Mouse (Mus musculus) ovary, postnatal 10 days (tissue): Measurements from ENCODE around the gene Slc6a19.
A peak's percentile ranks its signal among the peaks of the same experiment; 100 is the strongest.
"Not testable (repeated sequence)": the region's sequence is repeated elsewhere in the genome, so short reads cannot be mapped to it uniquely, and the experiment has no call there.

Experiments
- DNase-seq: peaks from one replicate; pipeline ENCODE4 v3.0.0; 2022; ENCODE audit warnings: low spot score

The Slc6a19 gene

DNA sequence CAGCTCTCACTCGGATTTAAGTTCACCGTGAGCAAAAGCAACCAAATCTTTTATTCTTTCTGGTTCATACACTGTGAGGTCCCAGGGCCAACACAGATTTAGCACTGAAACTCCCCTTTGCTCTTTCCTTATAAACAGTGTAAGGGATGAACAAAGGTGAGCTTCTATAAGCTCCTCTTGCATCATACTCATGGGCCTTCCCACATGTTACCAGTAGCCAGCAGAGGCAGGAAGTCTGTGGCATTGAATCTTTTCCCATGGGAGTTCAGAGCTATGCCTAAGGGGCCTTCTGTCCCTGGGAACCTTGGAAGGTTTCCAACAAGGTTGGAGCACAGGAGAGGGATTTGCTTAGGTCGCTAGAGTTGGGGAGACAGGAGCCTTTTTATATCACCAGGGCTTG is 7.6 kb upstream of the Slc6a19 start:
- no peak for DNase-seq

DNA sequence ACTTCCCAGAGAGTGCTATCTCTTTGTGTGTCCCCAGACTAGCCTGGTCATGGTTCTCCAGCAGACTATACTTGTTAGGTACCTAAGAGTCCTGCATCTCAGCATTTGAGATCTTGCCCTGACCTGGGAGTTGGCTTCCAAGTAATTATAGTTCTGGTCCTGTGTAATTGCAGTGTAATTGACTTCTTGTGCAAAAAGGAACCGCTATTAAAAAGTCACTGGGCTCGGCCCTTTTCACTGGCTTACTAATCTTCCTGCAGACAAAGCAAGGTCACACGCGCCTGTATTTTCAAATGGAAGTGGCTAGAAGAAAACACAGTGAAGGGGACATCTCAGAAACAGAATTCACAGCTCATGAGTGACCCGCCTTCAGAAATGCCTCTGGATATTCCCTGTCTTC is 7.1 kb upstream of the Slc6a19 start:
- DNase-seq = no peak

DNA sequence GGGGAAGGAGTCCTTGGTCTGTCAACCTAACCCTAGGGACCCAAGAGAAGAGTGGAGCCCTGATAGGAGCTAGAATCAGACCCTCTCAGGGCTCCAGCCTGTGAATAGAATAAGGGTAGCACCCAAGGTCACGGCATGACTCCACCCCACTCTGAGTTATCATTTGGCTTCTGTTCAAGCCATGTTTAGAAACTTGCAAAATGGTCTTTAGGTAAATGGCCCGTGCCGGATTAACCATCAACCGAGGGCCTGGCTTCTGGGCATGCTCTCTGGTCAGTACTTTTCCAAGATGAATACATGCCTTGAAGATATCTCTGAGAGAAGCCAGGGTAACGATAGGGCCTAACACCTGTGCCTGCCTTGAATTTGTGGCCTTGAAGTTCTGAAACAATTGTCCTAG is 6.6 kb upstream of the Slc6a19 start:
- no peak for DNase-seq

DNA sequence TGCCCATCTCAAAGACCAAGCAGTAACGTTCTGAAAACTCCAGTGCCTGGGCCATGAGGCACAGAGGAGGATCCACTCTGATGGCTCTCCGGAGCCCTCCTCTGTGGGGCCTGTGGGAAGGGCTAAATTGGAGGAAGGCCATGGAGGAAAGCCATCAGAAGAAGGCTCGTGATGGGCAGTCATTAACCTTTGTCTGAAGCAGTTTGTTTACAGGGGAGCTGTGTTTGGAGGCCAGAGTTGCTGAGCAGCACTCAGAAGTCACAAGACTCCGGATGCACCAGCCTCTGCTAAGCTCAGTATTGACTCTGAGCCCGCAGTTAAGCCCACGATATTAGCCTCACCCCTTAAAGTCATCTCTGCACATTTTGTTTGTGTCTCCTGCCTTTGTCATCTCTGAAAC is 4.8 kb upstream of the Slc6a19 start:
- DNase-seq = no peak

GRCm38 (mm10) chr13:73703486-73703885 is 1.2 kb downstream of the Slc6a19 start:
- DNase-seq = not testable (repeated sequence)

DNA sequence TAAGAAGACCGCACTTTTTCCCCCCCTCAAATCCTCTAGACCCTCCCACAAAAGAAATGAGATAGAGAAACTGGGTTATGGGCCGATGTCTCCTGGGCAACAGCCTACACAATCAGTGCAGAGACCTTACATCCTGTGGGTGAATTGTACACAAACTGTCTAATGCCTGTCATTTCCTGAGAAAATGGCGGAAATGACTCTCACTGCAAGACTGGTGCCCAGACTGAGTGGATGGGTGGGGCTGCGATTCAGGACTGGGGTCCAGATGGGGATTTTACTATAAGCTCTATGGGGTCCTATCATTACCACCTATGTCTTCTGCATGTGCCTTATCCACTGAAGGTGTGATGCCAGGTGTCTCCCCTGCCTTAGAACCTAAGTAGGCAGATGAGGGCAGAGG is 1.9 kb downstream of the Slc6a19 start:
- no peak for DNase-seq

- DNase-seq = no peak
These were observed 3.3 kb downstream of the Slc6a19 start for GRCm38 (mm10) chr13:73701161-73701883.

GRCm38 (mm10) chr13:73700554-73700953 is 4.1 kb downstream of the Slc6a19 start:
- DNase-seq = no peak

DNA sequence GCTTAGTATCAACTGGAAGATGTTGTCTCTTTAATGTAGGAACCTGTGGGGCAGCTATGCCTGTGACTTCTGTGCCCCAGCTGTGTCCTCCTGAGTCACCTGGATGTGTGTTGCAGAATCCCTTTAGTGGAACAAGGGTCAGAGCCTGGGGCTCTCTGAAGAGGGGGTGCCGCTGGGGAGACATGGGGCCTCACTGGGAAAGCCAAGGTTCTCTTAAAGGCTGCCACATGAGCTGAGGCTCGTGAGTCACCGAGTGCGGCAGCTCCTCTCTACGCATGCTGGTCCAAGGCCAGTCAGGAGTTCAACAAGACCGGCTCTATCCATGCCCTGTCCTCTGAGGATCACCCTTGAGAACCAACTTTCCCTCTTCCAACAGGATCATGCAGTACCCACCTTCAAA is 5.0 kb downstream of the Slc6a19 start:
- no peak for DNase-seq

DNA sequence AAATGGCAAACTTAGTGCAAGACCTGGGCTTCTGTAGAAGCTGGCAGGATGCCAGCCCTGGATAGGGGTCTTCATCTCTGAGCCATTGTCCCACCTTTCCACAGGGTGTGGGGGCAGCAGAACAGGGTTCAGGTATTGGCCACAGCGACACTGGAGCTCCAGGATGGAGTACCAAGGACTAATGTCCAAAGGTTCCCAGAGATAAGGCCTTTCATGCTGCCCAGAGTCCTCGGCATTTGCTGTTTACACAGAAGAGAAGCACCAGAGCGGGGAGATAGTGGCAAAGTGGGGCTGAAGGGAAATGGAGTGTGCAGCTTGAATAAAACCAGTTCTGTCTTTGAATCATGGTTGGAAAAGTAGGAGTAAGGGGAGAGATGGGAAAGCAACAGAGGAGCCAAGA is 8.1 kb downstream of the Slc6a19 start:
- DNase-seq = no peak

GRCm38 (mm10) chr13:73694972-73695371 is 9.7 kb downstream of the Slc6a19 start:
- DNase-seq = no peak

DNA sequence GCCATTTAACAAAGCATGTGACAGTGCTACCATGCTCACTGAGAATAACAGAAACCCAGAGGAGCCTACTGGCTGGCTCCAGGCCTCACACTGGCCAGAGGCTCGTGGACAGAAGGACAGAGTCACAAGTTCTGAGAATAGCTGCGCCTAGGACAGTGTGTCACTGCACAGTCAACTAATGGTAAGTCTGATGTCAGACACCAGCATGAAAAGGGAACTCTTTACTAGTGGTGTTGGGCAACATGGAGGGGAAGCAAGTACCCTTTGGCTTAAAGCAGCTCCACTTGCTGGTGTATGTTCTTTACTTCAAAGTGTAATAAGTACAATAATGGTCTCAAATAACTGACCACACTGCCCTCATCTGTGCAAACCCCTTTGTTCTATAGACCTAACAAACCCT is 11.3 kb downstream of the Slc6a19 start:
- DNase-seq = no peak

DNA sequence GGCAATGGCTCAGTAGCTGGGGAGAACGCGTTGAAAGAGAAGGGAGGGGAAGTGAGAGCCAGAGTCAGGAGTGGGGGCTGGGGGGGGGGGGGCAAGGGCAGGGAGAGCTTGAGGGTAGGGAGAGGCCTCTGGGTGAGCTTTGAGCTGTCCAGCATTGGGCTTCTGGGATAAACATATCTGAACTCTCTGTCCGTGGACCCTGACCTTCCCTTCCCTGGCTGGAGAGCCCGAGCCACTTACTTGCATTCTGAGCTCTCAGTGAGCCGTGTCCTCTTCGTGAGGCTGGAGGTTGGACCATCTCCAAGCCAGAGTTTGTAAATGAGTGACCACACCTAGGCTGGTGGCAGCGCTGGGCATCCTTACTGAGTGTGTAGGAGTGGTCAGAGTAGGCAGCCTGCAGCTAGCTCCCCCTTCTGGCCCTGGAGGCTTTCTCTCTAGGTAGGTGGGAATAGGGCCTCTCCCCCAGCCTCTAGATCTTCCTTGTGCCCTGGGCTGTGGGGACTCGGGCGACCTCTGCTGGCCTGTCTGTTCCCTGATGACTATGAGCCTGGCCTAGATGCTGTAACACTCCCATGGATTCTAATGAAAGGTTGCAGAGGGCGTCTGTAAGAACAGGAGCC is 12.3 kb downstream of the Slc6a19 start:
- peak; percentile 23 for DNase-seq

- no peak for DNase-seq
These were observed 15.7 kb downstream of the Slc6a19 start for GRCm38 (mm10) chr13:73688934-73689333.

GRCm38 (mm10) chr13:73687601-73688000 is 17.1 kb downstream of the Slc6a19 start:
- no peak for DNase-seq

DNA sequence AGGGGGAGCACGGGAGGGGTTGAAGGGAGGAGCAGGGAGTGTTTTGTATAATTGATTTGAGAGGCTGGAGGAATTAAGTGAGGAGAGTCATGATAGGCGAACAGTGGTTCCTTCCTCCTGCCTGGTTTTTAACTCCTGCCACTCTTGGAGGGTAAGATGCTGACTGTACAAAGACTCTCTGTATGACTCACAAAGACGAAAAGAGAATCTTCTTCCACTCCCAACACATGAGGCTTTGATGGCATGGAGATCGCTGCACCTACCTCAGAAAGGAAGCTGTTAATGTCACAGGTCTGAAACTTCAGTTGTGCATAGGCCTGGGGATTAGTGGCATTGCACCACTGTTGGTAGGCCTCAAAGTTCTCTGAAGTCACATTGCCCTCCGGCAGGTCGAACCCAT is 19.2 kb downstream of the Slc6a19 start:
- no peak for DNase-seq

DNA sequence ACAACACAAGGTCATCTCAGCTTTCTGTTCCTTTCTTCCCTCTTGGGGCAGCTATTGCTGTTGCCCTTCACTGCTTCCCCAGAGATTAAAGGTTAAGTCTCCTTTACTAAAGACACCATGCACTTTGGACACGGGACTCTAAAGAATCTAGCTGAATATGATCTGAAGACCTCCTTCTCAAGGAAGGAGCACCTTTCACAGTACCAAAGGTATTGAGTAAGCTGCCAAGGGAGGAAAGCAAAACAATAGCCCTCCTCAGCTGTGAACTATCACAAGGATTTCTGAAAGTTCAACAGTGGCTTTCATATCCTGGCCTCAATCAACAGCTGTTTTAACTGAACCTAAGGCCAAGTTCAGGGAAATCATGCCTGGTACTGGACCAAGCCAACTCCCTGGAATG is 20.3 kb downstream of the Slc6a19 start:
- DNase-seq = no peak

- no peak for DNase-seq
These were observed 21.0 kb downstream of the Slc6a19 start for GRCm38 (mm10) chr13:73683682-73684081.

DNA sequence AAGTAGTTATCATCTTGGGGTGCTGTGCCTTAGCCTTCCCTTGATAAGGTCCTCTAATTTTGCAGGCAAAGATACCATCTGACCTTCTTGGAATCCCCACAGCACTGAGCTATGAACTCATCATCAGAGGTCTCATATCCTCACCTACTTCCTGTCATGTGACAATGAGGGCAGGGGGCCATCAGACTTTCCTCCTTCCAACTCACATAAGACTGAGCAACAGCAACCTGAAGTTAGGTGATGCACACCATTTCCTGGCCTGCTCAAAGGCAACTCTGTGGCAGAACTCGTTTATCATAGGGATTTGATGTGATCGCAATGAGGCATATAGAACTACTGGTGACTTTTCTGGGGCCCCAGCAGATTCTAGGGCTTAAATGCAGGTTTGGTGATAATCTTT is 22.4 kb downstream of the Slc6a19 start:
- no peak for DNase-seq

- no peak for DNase-seq
These were observed 24.3 kb downstream of the Slc6a19 start for GRCm38 (mm10) chr13:73680394-73680793.

DNA sequence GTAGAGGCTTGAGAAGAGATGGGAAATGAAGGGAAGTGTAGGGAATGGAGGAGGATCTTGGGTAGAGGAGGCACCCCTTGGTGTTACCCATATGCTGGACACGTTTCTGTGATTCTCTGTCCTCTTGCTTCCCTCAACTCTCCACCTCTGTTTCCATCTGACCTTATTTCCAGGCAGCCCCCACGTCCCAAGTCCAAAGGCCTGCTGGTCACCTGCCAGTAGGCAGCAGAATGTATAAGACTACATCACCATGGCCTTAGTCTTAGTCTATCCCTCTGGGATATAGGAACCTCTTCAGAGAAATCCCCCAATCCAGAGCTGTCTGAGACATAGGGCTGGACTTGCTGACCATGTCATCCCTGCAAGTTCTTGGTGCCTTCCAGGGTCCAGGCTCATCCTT is 25.4 kb downstream of the Slc6a19 start:
- no peak for DNase-seq

DNA sequence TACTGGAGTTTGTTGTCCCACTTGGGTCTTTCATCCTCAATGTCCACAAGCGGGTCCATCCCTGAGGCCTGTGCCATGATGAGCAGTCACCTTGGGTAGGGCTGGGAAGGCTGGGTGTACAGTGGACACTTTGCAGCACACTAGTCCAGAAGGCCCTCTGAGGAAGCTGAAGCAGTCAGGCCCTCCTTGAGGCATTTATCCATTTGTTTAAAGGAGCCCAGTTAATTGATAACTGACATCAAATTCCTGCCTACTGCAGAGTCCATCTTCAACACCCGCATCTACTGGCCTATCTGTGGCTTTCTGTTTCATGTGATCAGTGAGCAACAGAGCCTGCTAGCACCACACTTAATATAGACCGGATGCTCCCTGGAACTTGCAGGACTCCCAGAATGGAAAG is 26.8 kb downstream of the Slc6a19 start, which contains the start of gene Slc6a18:
Gene Slc6a18 (minus strand): TSS at position 171 of the 400 bp plus-strand sequence.
- no peak for DNase-seq

- no peak for DNase-seq
These were observed 29.5 kb downstream of the Slc6a19 start for GRCm38 (mm10) chr13:73675161-73675560.

DNA sequence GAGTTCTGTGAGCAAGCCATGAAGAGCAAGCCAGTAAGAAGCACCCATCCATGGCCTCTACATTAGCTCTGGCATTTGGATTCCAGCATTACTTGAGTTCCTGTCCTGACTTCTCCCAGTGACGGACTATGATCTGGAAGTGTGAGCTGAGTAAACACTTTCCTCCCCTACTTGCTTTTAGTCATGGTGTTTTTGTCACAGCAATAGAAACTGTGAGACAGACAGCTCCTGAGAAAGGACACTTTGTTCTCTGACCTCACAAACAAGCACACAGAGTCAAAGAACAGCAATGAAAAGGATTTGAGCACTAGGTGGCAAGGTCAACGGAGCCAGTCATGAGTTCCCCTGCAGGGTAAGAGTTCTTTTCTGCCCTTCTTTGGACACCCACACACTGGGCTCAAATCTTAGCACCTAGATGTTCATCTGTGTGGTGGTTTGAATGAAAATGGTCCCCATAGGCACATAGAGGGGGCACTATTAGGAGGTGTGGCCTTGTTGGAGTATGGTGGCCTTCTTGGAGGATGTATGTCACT is 44.4 kb downstream of the Slc6a19 start:
- DNase-seq = no peak
